Mouse (Mus musculus) midbrain, embryonic 10.5 days (tissue): ENCODE results near the gene Col7a1. TPM values are rescaled to one million over a fixed set of nuclear protein-coding genes. Genes with fewer than 3 reads are reported as not detected.
A peak's percentile ranks its signal among the peaks of the same experiment; 100 is the strongest.

Source experiments
- DNase-seq: peaks from one replicate; pipeline ENCODE4 v3.0.0-alpha.2; 2017; ENCODE audit warnings: low spot score
- H3K27ac ChIP-seq: fragments of 300-500 bp; sonication (generic); replicated peaks from 2 replicates; pipeline ENCODE4 v1.5.1; 2016; ENCODE audit warnings: mild to moderate bottlenecking
- H3K27me3 ChIP-seq: fragments of 300-500 bp; sonication (generic); 2 replicates; pipeline ENCODE4 v1.6.1; 2016; ENCODE audit warnings: low read depth, mild to moderate bottlenecking; ENCODE audit not compliant: poor library complexity, severe bottlenecking
- H3K36me3 ChIP-seq: fragments of 300-500 bp; sonication (generic); 2 replicates; pipeline ENCODE4 v1.6.1; 2016; ENCODE audit warnings: mild to moderate bottlenecking, moderate library complexity
- H3K4me1 ChIP-seq: fragments of 300-500 bp; sonication (generic); 2 replicates; pipeline ENCODE4 v1.6.1; 2016
- H3K4me3 ChIP-seq: fragments of 300-500 bp; sonication (generic); 2 replicates; pipeline ENCODE4 v1.5.1; 2016; ENCODE audit warnings: mild to moderate bottlenecking, moderate library complexity
- H3K9me3 ChIP-seq: fragments of 300-500 bp; sonication (generic); replicated peaks from 2 replicates; pipeline ENCODE4 v1.6.1; 2016; ENCODE audit warnings: mild to moderate bottlenecking
- WGBS: fragments of 180-500 bp; shearing (Covaris S2); methylation state at CpG from one replicate; pipeline ENCODE4 v1.1.7; 2016; 5-methylcytosine and 5-hydroxymethylcytosine counted together
- polyA plus RNA-seq: library from polyadenylated mRNA; unstranded; fragments of >200 nt; fragmentation: Nextera tagmentation; extraction: Ambion mirVana; gene quantifications from 2 replicates; pipeline ENCODE4 v1.2.1, GENCODE M21; 2016

Col7a1 gene
- polyA plus RNA-seq, 1 experiment from 2014 or later, result 2.4 TPM

- Histone ChIP-seq H3K9me3 (no peaks in the 10 kb centered on the region), H3K4me1 (peaks cover 12% of the 10 kb centered on the region), H3K4me3 (no peak overlapping the region), H3K27me3 (no peaks in the 10 kb centered on the region), H3K27ac (peak overlapping the region; percentile 34; the same call in 1 of the 2 replicates), H3K36me3 (no peaks in the 10 kb centered on the region)
- DNase-seq, result no peak
- WGBS, result 69% methylated on average over 17 of the region's 17 CpGs
Observed at GRCm38 (mm10) chr9:109009636-109010315, 56.4 kb downstream of the Col7a1 start.

- no peaks in the 10 kb centered on the region for H3K27me3 ChIP-seq
- H3K9me3 ChIP-seq, result no peaks in the 10 kb centered on the region
- H3K4me3 ChIP-seq, result no peak overlapping the region
- no peak overlapping the region for H3K27ac ChIP-seq
- 89% methylated on average over 14 of the region's 14 CpGs for WGBS
- no peak for DNase-seq
- no peaks in the 10 kb centered on the region for H3K36me3 ChIP-seq
- H3K4me1 ChIP-seq, result peaks cover 12% of the 10 kb centered on the region
Observed at GRCm38 (mm10) chr9:109010316-109010690, 56.9 kb downstream of the Col7a1 start.

DNA sequence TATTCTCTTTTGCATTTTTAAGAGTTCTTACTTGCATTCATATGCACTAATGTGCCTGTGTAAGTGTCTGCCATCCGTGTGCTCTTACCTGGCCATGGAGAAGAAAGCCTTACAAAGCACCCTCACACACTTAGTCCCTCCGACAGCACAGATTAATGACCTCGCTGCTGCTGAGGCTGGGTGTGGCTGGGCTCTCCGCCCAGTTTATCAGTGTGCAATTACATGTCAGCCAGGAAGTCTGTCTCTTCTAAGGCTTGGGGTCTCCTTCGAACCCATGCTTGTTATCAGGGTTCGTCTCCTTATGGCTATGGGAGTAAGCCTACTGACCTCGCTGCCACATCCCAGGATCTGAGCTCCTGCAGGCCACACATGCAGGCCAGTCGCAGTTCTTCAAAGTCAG, 62.0 kb downstream of the Col7a1 start:
- 89% methylated on average over 8 of the region's 8 CpGs for WGBS
- no peaks in the 10 kb centered on the region for H3K36me3 ChIP-seq
- DNase-seq, result no peak
- no peaks in the 10 kb centered on the region for H3K27me3 ChIP-seq
- H3K9me3 ChIP-seq, result no peaks in the 10 kb centered on the region
- H3K4me3 ChIP-seq, result no peak overlapping the region
- no peaks in the 10 kb centered on the region for H3K4me1 ChIP-seq
- H3K27ac ChIP-seq, result no peak overlapping the region

DNA sequence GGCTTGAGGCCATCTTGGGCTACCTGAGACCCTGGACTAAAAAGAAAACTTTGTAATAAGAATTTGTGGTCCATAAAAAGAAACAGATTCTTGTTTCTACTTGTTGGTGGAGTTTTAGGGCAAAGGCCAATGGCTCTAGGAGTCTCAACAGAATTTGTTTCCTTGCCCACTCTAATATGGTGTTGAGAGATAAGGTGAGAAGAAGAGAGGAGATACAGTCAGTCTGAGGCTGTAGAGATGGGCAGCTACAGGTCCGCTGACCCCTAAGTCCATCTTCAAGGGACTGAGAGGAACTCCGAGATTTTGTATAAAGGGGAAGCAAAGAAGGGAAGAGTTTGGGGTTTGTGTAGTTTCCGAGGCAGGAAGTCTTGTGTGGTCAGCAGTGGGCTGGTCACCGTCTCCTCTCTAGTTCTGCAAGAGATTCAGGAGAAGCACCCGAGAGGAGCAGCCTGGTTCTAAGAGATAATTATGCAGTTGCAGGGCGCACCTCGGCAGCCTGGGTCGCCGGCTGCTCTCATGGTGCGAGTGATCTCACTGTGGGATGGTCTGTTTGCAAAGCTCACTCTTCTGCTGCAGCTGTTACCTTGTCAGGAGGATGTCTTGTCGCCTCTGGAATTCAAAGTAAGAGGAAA, 63.7 kb downstream of the Col7a1 start:
- no peaks in the 10 kb centered on the region for H3K4me1 ChIP-seq
- H3K4me3 ChIP-seq, result no peak overlapping the region
- WGBS, result 73% methylated on average over 11 of the region's 11 CpGs
- H3K27ac ChIP-seq, result no peak overlapping the region
- no peaks in the 10 kb centered on the region for H3K9me3 ChIP-seq
- no peaks in the 10 kb centered on the region for H3K36me3 ChIP-seq
- DNase-seq, result no peak
- H3K27me3 ChIP-seq, result no peaks in the 10 kb centered on the region

DNA sequence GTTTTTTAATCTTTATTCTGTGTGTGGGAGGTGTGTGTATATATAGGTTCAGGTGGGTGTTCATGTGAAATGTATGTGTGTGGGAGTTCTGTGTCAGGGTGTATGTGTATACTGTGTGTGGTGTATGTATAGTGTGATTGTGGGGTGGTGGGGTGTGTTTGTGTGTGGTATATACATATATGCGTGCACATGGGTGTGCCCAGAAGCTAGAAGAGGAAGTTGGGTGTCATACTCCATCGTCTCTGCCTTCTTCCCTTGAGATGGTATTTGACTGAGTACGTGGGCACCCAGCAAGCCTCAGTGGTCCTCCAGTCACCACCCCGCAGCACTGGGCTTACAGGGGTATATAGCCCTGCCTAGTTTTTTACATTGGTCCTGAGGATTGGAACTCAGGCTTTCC, 68.0 kb downstream of the Col7a1 start:
- Histone ChIP-seq H3K36me3 (0 out of 2 replicates have a peak, but pooled peaks cover 2% of the 10 kb centered on the region), H3K9me3 (no peaks in the 10 kb centered on the region), H3K4me3 (no peak overlapping the region), H3K4me1 (no peaks in the 10 kb centered on the region), H3K27ac (no peak overlapping the region; the same call in 1 of the 2 replicates), H3K27me3 (no peaks in the 10 kb centered on the region)
- WGBS, result 93% methylated on average over 4 of the region's 4 CpGs
- no peak for DNase-seq

GRCm38 (mm10) chr9:109022866-109023685, 69.7 kb downstream of the Col7a1 start:
- Histone ChIP-seq H3K27ac (no peak overlapping the region), H3K4me3 (no peak overlapping the region), H3K36me3 (0 out of 2 replicates have a peak, but pooled peaks cover 2% of the 10 kb centered on the region), H3K4me1 (no peaks in the 10 kb centered on the region), H3K27me3 (no peaks in the 10 kb centered on the region), H3K9me3 (no peaks in the 10 kb centered on the region)
- no peak for DNase-seq
- WGBS, result 94% methylated on average over 17 of the region's 17 CpGs

- Histone ChIP-seq H3K27ac (no peak overlapping the region), H3K9me3 (no peaks in the 10 kb centered on the region), H3K27me3 (no peaks in the 10 kb centered on the region), H3K4me3 (no peak overlapping the region), H3K4me1 (no peaks in the 10 kb centered on the region), H3K36me3 (0 out of 2 replicates have a peak, but pooled peaks cover 9% of the 10 kb centered on the region)
- WGBS, result 87% methylated on average over 8 of the region's 8 CpGs
- DNase-seq, result no peak
Observed at GRCm38 (mm10) chr9:109027521-109027920, 74.1 kb downstream of the Col7a1 start.

- DNase-seq, result no peak
- Histone ChIP-seq H3K4me1 (no peaks in the 10 kb centered on the region), H3K36me3 (0 out of 2 replicates have a peak, but pooled peaks cover 6% of the 10 kb centered on the region), H3K9me3 (no peaks in the 10 kb centered on the region), H3K27me3 (no peaks in the 10 kb centered on the region), H3K4me3 (no peak overlapping the region), H3K27ac (no peak overlapping the region)
- WGBS, result 78% methylated on average over 3 of the region's 3 CpGs
Observed at GRCm38 (mm10) chr9:109028421-109028820, 75.0 kb downstream of the Col7a1 start.

GRCm38 (mm10) chr9:109028919-109029318, 75.5 kb downstream of the Col7a1 start:
- DNase-seq, result no peak
- Histone ChIP-seq H3K27me3 (no peaks in the 10 kb centered on the region), H3K9me3 (no peaks in the 10 kb centered on the region), H3K4me3 (no peak overlapping the region), H3K27ac (no peak overlapping the region), H3K4me1 (no peaks in the 10 kb centered on the region), H3K36me3 (0 out of 2 replicates have a peak, but pooled peaks cover 6% of the 10 kb centered on the region)
- WGBS, result 81% methylated on average over 5 of the region's 5 CpGs

- 64% methylated on average over 3 of the region's 3 CpGs for WGBS
- Histone ChIP-seq H3K4me3 (no peak overlapping the region), H3K27me3 (no peaks in the 10 kb centered on the region), H3K36me3 (0 out of 2 replicates have a peak, but pooled peaks cover 6% of the 10 kb centered on the region), H3K27ac (no peak overlapping the region), H3K4me1 (no peaks in the 10 kb centered on the region), H3K9me3 (no peaks in the 10 kb centered on the region)
- no peak for DNase-seq
Observed at GRCm38 (mm10) chr9:109030312-109030711, 76.9 kb downstream of the Col7a1 start.

GRCm38 (mm10) chr9:109031001-109031400, 77.6 kb downstream of the Col7a1 start:
- Histone ChIP-seq H3K4me3 (no peak overlapping the region), H3K9me3 (no peaks in the 10 kb centered on the region), H3K27me3 (no peaks in the 10 kb centered on the region), H3K27ac (no peak overlapping the region), H3K4me1 (no peaks in the 10 kb centered on the region), H3K36me3 (0 out of 2 replicates have a peak, but pooled peaks cover 6% of the 10 kb centered on the region)
- DNase-seq, result no peak
- 91% methylated on average over 7 of the region's 7 CpGs for WGBS

GRCm38 (mm10) chr9:109031686-109032085, 78.3 kb downstream of the Col7a1 start:
- Histone ChIP-seq H3K9me3 (no peaks in the 10 kb centered on the region), H3K4me3 (no peak overlapping the region), H3K27ac (no peak overlapping the region), H3K36me3 (0 out of 2 replicates have a peak, but pooled peaks cover 6% of the 10 kb centered on the region), H3K4me1 (no peaks in the 10 kb centered on the region), H3K27me3 (no peaks in the 10 kb centered on the region)
- 87% methylated on average over 8 of the region's 8 CpGs for WGBS
- no peak for DNase-seq
